Mouse (Mus musculus): ENCODE results near the gene Robo3.

- peak; percentile 78 for TF ChIP-seq CTCF (IDR thresholded peaks at IDR 0.05; ENCODE audit: low read depth, low read length)
- no peak for TF ChIP-seq TAL1 (conservative IDR thresholded peaks at IDR 0.05; ENCODE audit: low read depth, low read length)
- no peak for TF ChIP-seq POLR2AphosphoS5 (IDR thresholded peaks at IDR 0.05; ENCODE audit: insufficient replicate concordance, low read depth, low read length)
- no peak for TF ChIP-seq GATA1 (IDR thresholded peaks at IDR 0.05; ENCODE audit: borderline replicate concordance, low read length)
- TF ChIP-seq GATA2 (IDR thresholded peaks at IDR 0.05; ENCODE audit: borderline replicate concordance, low read depth, low read length) = no peak
Measured at GRCm38 (mm10) chr9:37406372-37406771, 26.7 kb downstream of the Robo3 start.

Measured in G1E (cell line).